Mouse (Mus musculus): ENCODE measurements around the gene Gm49711. TPM values are rescaled to one million over a fixed set of nuclear protein-coding genes. Genes with fewer than 3 reads are reported as not detected.

Gene Gm49711
- total and polyA plus RNA-seq, 3 experiments: not detected

GRCm38 (mm10) chr16:92235222-92235621 is 177.1 kb downstream of the Gm49711 start:
- Histone ChIP-seq H3K4me2 (ENCODE audit: insufficient read depth, low read depth, poor library complexity, severe bottlenecking) (no peak overlapping the region), H3K4me3 (replicated peaks in 1 of 3; ENCODE audit: low read depth in 2 of 3, low read length in 2 of 3, poor library complexity in 1 of 3) (no peak overlapping the region), H3K27ac (ENCODE audit: insufficient read depth, low read depth) (no peak overlapping the region), H3K9ac (ENCODE audit: insufficient read depth, low read depth) (no peak overlapping the region), H3K4me1 (ENCODE audit: control insufficient read depth in 1 of 2, insufficient read depth in 2 of 2) (peaks cover 4 to 7% of the 10 kb centered on the region in 2 experiments; a peak in 3 of 4 replicates), H3K36me3 (replicated peaks in 1 of 2; ENCODE audit: control insufficient read depth in 1 of 2, insufficient read depth in 1 of 2, low read length in 1 of 2) (no peaks in the 10 kb centered on the region), H3K9me3 (replicated peaks; ENCODE audit: low read length) (peaks cover 10% of the 10 kb centered on the region), H3K79me2 (replicated peaks; ENCODE audit: control insufficient read depth, extremely low read depth, insufficient read depth, poor library complexity, severe bottlenecking) (no peaks in the 10 kb centered on the region), H3K27me3 (replicated peaks) (no peaks in the 10 kb centered on the region)
- in situ Hi-C loops (cut with MboI; ENCODE audit: low pct_ligation_motif_present, low pct_unique_long_range_greater_than_20kb, low sequenced_read_pairs): no loop called here
- dilution Hi-C loops (cut with MboI; ENCODE audit: extremely low pct_ligation_motif_present, extremely low pct_unique_long_range_greater_than_20kb, low sequenced_read_pairs): no loop called here
- TF ChIP-seq EP300 (IDR thresholded peaks at IDR 0.05; ENCODE audit: low read length): no peak
- TF ChIP-seq SIN3A (IDR thresholded peaks at IDR 0.05; ENCODE audit: low read length): no peak
- TF ChIP-seq KAT2A (IDR thresholded peaks at IDR 0.05; ENCODE audit: insufficient replicate concordance, low read length): no peak
- TF ChIP-seq USF1 (IDR thresholded peaks at IDR 0.05; ENCODE audit: low read depth, low read length): peak; percentile 12
- no peak for DNase-seq (ENCODE audit: extremely low read depth)

Other genes with a start within 250 kb of the Gm49711 start
- gene Mrps6, start within 50 bp of the Gm49711 start, total RNA-seq (2012; rRNA removed): 28.4 and 35.9 TPM in 2 replicates
- 39.7 and 43.0 TPM in 2 replicates for gene Mrps6, start within 50 bp of the Gm49711 start, total RNA-seq (2014; rRNA removed)
- 93.4 and 110 TPM in 2 replicates for gene Mrps6, start within 50 bp of the Gm49711 start, polyA plus RNA-seq (2012; ENCODE audit: insufficient read length, low read depth)
- gene Slc5a3, start within 50 bp of the Gm49711 start, total RNA-seq (2012; rRNA removed): 3.9 and 4.1 TPM in 2 replicates
- gene Slc5a3, start within 50 bp of the Gm49711 start, total RNA-seq (2014; rRNA removed): 2.2 and 2.3 TPM in 2 replicates
- gene Slc5a3, start within 50 bp of the Gm49711 start, polyA plus RNA-seq (2012; ENCODE audit: insufficient read length, low read depth): 1.1 and 1.7 TPM in 2 replicates
- not detected in 2 replicates for gene Kcne2, start 234.1 kb downstream of the Gm49711 start, total RNA-seq (2012; rRNA removed)
- gene Kcne2, start 234.1 kb downstream of the Gm49711 start, total RNA-seq (2014; rRNA removed): not detected in 2 replicates
- gene Kcne2, start 234.1 kb downstream of the Gm49711 start, polyA plus RNA-seq (2012; ENCODE audit: insufficient read length, low read depth): not detected in 2 replicates
- 85.8 and 121 TPM in 2 replicates for gene Smim11, start 243.0 kb downstream of the Gm49711 start, total RNA-seq (2012; rRNA removed)
- gene Smim11, start 243.0 kb downstream of the Gm49711 start, total RNA-seq (2014; rRNA removed): 93.0 and 97.4 TPM in 2 replicates
- 125 and 127 TPM in 2 replicates for gene Smim11, start 243.0 kb downstream of the Gm49711 start, polyA plus RNA-seq (2012; ENCODE audit: insufficient read length, low read depth)